Mouse (Mus musculus): ENCODE measurements around the gene Oser1.

GRCm38 (mm10) chr2:163356113-163356840 is 68.2 kb downstream of the Oser1 start:
- TF ChIP-seq POLR2A (IDR thresholded peaks at IDR 0.05; ENCODE audit: low read depth, low read length) (no peak), CTCF (IDR thresholded peaks at IDR 0.05; ENCODE audit: extremely low read depth, insufficient read depth, insufficient read length, insufficient replicate concordance) (no peak)

All from spleen, adult 2 months (tissue).